Mouse (Mus musculus) hindbrain, embryonic 15.5 days (tissue): ENCODE results near the gene Smc2. TPM values are rescaled to one million over a fixed set of nuclear protein-coding genes. Genes with fewer than 3 reads are reported as not detected.
"Not testable (repeated sequence)": the region's sequence is repeated elsewhere in the genome, so short reads cannot be mapped to it uniquely, and the experiment has no call there.

Source experiments
- ATAC-seq: fragments of 200-750 bp; cut with Nextera tagmentation; 2 replicates; pipeline ENCODE4 v1.8.0; 2017; ENCODE audit warnings: low read depth, moderate number of reproducible peaks, moderate TSS enrichment; ENCODE audit not compliant: low FRiP score
- H3K27ac ChIP-seq: fragments of 300-500 bp; sonication (generic); replicated peaks from 2 replicates; pipeline ENCODE4 v1.5.1; 2015; ENCODE audit warnings: mild to moderate bottlenecking, inconsistent platforms
- H3K27me3 ChIP-seq: fragments of 300-500 bp; sonication (generic); 2 replicates; pipeline ENCODE4 v1.6.1; 2015; ENCODE audit warnings: control low read depth, inconsistent platforms
- H3K36me3 ChIP-seq: fragments of 300-500 bp; sonication (generic); 2 replicates; pipeline ENCODE4 v1.6.1; 2015; ENCODE audit warnings: control low read depth, inconsistent platforms
- H3K4me1 ChIP-seq: fragments of 300-500 bp; sonication (generic); replicated peaks from 2 replicates; pipeline ENCODE4 v1.6.1; 2015; ENCODE audit warnings: control low read depth, inconsistent platforms
- H3K4me2 ChIP-seq: fragments of 300-500 bp; sonication (generic); 2 replicates; pipeline ENCODE4 v1.6.1; 2015; ENCODE audit warnings: moderate library complexity, mild to moderate bottlenecking, inconsistent platforms
- H3K4me3 ChIP-seq: fragments of 300-500 bp; sonication (generic); 2 replicates; pipeline ENCODE4 v1.5.1; 2015; ENCODE audit warnings: mild to moderate bottlenecking, inconsistent platforms
- H3K9ac ChIP-seq: fragments of 300-500 bp; sonication (generic); 2 replicates; pipeline ENCODE4 v1.6.1; 2015; ENCODE audit warnings: inconsistent platforms
- H3K9me3 ChIP-seq: fragments of 300-500 bp; sonication (generic); 2 replicates; pipeline ENCODE4 v1.6.1; 2016; ENCODE audit warnings: control low read depth, inconsistent platforms
- WGBS: fragments of 180-500 bp; shearing (Covaris S2); methylation state at CpG from one replicate; pipeline ENCODE4 v1.1.7; 2015; 5-methylcytosine and 5-hydroxymethylcytosine counted together
- polyA plus RNA-seq: library from polyadenylated mRNA; unstranded; fragments of >200 nt; fragmentation: Nextera tagmentation; extraction: Ambion mirVana; gene quantifications from 2 replicates; pipeline ENCODE4 v1.2.1, GENCODE M21; 2015

Gene Smc2
- polyA plus RNA-seq: 49.1 and 58.2 TPM in 2 replicates

DNA sequence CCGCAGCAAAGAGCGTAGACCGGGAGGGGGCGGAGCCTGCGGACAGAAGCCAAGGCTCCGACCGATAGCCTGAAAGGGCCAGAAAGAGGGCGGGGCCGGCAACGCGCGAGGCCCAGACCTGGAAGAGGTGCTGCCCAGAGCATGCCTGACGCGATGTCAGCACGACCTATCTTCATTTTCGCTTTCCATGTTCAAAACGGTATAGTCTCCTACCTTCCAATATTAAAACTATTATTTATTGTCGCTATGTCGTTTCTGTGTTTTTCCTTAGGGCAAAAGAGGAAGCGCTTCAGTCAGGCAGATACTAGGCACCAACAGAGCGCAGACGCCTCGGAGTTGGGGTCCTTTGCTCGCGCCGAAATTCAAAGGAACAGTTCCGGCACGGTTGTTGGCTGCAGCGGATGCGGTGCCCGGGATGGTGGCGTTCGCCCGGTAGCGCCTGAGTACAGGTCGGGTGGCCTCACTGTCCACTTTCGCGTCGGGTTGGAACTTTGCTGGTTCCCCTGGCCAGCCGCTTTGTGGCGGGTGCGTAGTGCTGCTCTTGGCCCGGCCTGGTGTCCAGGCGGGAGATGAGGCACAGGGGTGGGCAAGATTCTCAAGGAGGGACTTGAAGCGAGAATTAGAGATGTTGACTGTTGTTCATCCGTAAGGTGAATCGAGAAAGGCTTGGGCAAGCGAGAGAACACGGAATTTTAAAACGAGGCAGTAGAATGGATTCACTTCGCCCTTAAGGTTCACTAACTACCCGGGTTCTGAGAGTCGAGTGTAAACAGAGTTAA, at the start of gene Smc2:
Gene Smc2 (plus strand): TSS at position 358 of the 779 bp plus-strand sequence.
- peak within 1 kb of the TSS; percentile 60 for H3K9ac ChIP-seq
- peaks cover 5% of the 10 kb centered on the region for H3K4me1 ChIP-seq
- H3K4me2 ChIP-seq: peak within 1 kb of the TSS; percentile 86
- no peaks in the 10 kb centered on the region for H3K27me3 ChIP-seq
- H3K27ac ChIP-seq: peak within 1 kb of the TSS; percentile 89
- under 1% methylated on average over 53 of the region's 53 CpGs for WGBS
- no peaks in the 10 kb centered on the region for H3K9me3 ChIP-seq
- H3K4me3 ChIP-seq: peak within 1 kb of the TSS; percentile 83
- ATAC-seq: peak; percentile 99
- no peaks in the 10 kb centered on the region for H3K36me3 ChIP-seq

GRCm38 (mm10) chr4:52411587-52411986, 27.5 kb upstream of the Smc2 start:
- no peak for ATAC-seq
- Histone ChIP-seq H3K4me3 (no peak overlapping the region), H3K9me3 (no peaks in the 10 kb centered on the region), H3K27ac (no peak overlapping the region), H3K4me2 (no peak overlapping the region), H3K27me3 (no peaks in the 10 kb centered on the region), H3K4me1 (no peaks in the 10 kb centered on the region), H3K9ac (no peak overlapping the region), H3K36me3 (no peaks in the 10 kb centered on the region)
- WGBS: 80% methylated on average over 2 of the region's 2 CpGs

DNA sequence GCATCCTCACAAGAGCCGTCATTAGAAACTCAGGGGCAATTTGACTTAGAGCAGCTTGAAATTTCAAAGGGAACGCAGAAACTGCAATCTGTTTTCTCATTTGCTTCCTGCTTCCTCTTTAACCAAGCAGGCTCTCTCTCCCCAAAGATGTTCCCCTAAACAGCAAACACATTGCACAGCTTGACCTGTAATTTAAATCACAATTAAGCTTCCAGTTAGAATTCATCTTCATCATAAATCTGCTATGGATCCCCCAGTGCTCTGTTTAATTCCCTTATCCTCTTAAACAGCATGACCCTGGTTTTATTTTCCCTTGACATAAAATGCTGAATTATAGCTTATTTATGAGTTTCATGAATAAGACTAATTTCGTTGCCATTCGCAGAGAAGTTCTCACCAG, 15.4 kb upstream of the Smc2 start:
- ATAC-seq: no peak
- H3K36me3 ChIP-seq: no peaks in the 10 kb centered on the region

DNA sequence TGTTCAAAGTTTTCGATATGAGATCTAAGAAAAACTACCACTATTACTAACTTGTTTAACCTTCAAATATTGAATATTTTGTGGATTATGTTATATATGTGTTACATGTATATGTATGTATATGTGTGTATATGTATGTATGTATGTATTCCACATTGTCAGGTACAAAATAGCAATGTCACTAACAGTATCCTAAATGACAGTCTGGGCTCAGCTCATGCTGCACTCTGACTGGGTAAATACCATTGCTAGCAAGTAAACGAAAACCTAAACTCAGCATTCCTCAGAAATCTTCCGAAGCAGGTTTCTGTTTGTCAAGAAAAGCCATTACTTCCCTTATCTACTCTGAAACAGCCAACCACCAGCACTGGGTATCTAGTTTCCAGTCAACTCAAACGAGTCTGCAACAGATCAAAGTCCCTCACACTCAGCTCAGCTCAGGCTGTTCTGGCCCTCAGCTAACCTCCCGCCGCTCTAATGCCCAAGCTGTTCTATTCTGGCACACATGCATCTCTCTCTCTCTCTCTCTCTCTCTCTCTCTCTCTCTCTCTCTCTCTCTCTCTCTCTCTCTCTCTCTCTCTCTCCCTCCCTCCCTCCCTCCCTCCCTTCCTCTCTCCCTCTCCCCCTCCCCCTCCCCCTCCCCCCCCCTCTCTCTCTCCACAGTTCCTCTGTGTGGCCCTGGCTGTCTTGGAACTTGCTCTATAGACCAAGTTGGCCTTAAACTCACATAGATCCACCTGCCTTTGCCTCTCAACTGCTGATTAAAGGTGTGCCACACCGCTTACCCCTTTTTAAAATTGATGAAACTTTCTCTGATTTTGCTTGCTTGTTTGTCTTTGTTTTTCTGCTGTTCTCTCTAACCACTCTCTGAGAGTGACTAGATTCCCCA, 9.5 kb upstream of the Smc2 start:
- Histone ChIP-seq H3K9ac (no peak overlapping the region), H3K36me3 (no peaks in the 10 kb centered on the region), H3K4me1 (no peaks in the 10 kb centered on the region), H3K27me3 (no peaks in the 10 kb centered on the region), H3K4me3 (no peak overlapping the region), H3K9me3 (no peaks in the 10 kb centered on the region), H3K27ac (no peak overlapping the region), H3K4me2 (no peak overlapping the region)
- 66% methylated on average over 7 of the region's 7 CpGs for WGBS
- ATAC-seq: no peak

More for the DNA sequence above, 15.4 kb upstream of the Smc2 start:
- Histone ChIP-seq H3K27me3 (no peaks in the 10 kb centered on the region), H3K4me1 (no peaks in the 10 kb centered on the region), H3K9me3 (no peaks in the 10 kb centered on the region), H3K27ac (no peak overlapping the region), H3K4me3 (no peak overlapping the region), H3K4me2 (no peak overlapping the region), H3K9ac (no peak overlapping the region)
- 56% methylated on average over 4 of the region's 4 CpGs for WGBS

- H3K4me2 ChIP-seq, H3K9me3 ChIP-seq, ATAC-seq, H3K9ac ChIP-seq, H3K36me3 ChIP-seq, H3K4me3 ChIP-seq, H3K27ac ChIP-seq, H3K4me1 ChIP-seq, H3K27me3 ChIP-seq: not testable (repeated sequence)
- WGBS: 99% methylated on average over 2 of the region's 2 CpGs
Measured at GRCm38 (mm10) chr4:52435551-52435950, 3.5 kb upstream of the Smc2 start.

- WGBS: under 1% methylated on average over 20 of the region's 20 CpGs
- H3K4me1 ChIP-seq: peaks cover 5% of the 10 kb centered on the region
- no peaks in the 10 kb centered on the region for H3K27me3 ChIP-seq
- peak overlapping the region; percentile 86 for H3K4me2 ChIP-seq
- peak overlapping the region; percentile 89 for H3K27ac ChIP-seq
- H3K4me3 ChIP-seq: peak overlapping the region; percentile 83
- H3K9me3 ChIP-seq: no peaks in the 10 kb centered on the region
- peak; percentile 87 for ATAC-seq
- no peaks in the 10 kb centered on the region for H3K36me3 ChIP-seq
- H3K9ac ChIP-seq: peak overlapping the region; percentile 60
Measured at GRCm38 (mm10) chr4:52438371-52438885, 615 bp upstream of the Smc2 start.

GRCm38 (mm10) chr4:52459726-52460125, 20.7 kb downstream of the Smc2 start:
- Histone ChIP-seq H3K9ac (no peak overlapping the region), H3K27me3 (no peaks in the 10 kb centered on the region), H3K36me3 (peaks cover 17% of the 10 kb centered on the region; the same call in 1 of the 2 replicates), H3K4me3 (no peak overlapping the region), H3K4me1 (no peaks in the 10 kb centered on the region), H3K9me3 (no peaks in the 10 kb centered on the region), H3K27ac (no peak overlapping the region), H3K4me2 (no peak overlapping the region)
- ATAC-seq: no peak
- 97% methylated on average over 1 of the region's 1 CpGs for WGBS

DNA sequence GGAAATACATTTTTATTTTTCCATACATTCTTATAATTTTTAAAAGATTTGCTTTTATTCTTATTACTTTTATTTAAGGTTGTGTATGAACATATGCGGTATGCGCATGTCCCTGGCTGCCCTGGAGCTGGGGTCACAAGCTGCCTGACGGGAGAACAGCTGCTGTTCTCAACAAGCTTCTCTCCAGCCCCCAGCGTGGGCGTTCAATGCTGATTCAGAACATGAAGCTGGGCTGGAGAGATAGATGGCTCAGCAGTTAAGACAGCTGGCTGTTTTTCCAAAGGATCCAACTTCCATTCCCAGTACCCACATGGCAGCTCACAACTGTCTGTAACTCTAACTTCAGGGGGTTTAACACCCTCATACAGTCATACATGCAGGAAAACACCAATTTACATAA, 22.3 kb downstream of the Smc2 start:
- Histone ChIP-seq H3K27ac (no peak overlapping the region), H3K4me2 (no peak overlapping the region), H3K9me3 (no peaks in the 10 kb centered on the region), H3K4me3 (no peak overlapping the region), H3K4me1 (no peaks in the 10 kb centered on the region), H3K9ac (no peak overlapping the region), H3K36me3 (peaks cover 17% of the 10 kb centered on the region; the same call in 1 of the 2 replicates), H3K27me3 (no peaks in the 10 kb centered on the region)
- 84% methylated on average over 5 of the region's 5 CpGs for WGBS
- no peak for ATAC-seq

- H3K27me3 ChIP-seq: no peaks in the 10 kb centered on the region
- no peaks in the 10 kb centered on the region for H3K36me3 ChIP-seq
- H3K4me1 ChIP-seq: no peaks in the 10 kb centered on the region
- 93% methylated on average over 3 of the region's 3 CpGs for WGBS
- no peak for ATAC-seq
- no peak overlapping the region for H3K9ac ChIP-seq
- H3K27ac ChIP-seq: no peak overlapping the region
- no peak overlapping the region for H3K4me2 ChIP-seq
- H3K4me3 ChIP-seq: no peak overlapping the region
- H3K9me3 ChIP-seq: no peaks in the 10 kb centered on the region
Measured at GRCm38 (mm10) chr4:52473431-52473830, 34.4 kb downstream of the Smc2 start.

DNA sequence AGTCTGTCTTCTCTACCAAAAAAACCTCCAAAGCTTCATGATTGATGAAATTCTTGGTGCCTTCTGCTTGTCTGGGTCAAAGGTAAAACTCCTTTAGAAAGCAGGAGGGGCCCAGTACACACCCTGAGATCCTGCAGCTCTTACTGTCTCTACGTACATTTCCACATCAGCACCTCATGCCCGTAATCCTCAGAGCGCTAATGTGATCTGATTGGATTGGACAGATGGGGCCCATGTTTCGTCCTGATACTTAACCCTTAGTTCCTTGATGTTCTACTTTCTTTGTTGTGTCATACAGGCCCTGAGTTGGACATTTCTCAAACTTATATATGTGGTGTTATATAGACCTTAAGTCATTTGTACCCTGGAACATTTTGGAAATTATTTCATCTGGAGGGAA, 48.4 kb downstream of the Smc2 start:
- Histone ChIP-seq H3K9ac (no peak overlapping the region), H3K27ac (no peak overlapping the region), H3K27me3 (no peaks in the 10 kb centered on the region), H3K36me3 (no peaks in the 10 kb centered on the region), H3K9me3 (no peaks in the 10 kb centered on the region), H3K4me3 (no peak overlapping the region), H3K4me1 (no peaks in the 10 kb centered on the region), H3K4me2 (no peak overlapping the region)
- WGBS: 82% methylated on average over 4 of the region's 4 CpGs
- ATAC-seq: no peak

DNA sequence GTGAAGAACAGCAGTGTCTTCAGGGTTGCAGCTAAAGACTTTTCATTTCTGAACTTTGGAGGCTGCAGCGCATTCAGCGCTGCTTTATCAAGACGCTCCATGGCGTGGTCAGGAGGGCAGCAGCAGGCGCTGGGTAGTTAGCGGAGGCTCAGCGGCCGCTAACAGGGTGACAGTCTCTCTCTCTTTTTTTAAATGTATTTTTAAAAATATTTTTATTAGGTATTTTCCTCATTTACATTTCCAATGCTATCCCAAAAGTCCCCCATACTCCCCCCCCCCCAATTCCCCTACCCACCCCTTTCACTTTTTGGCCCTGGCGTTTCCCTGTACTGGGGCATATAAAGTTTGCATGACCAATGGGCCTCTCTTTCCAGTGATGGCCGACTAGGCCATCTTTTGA, 58.1 kb downstream of the Smc2 start, which contains the start of gene Vma21-ps:
Gene Vma21-ps (minus strand): TSS at position 101 of the 400 bp plus-strand sequence.
- H3K27ac ChIP-seq, H3K4me1 ChIP-seq, H3K9me3 ChIP-seq, H3K4me2 ChIP-seq, H3K27me3 ChIP-seq, H3K9ac ChIP-seq, ATAC-seq, H3K36me3 ChIP-seq, H3K4me3 ChIP-seq: not testable (repeated sequence)
- 95% methylated on average over 10 of the region's 10 CpGs for WGBS

DNA sequence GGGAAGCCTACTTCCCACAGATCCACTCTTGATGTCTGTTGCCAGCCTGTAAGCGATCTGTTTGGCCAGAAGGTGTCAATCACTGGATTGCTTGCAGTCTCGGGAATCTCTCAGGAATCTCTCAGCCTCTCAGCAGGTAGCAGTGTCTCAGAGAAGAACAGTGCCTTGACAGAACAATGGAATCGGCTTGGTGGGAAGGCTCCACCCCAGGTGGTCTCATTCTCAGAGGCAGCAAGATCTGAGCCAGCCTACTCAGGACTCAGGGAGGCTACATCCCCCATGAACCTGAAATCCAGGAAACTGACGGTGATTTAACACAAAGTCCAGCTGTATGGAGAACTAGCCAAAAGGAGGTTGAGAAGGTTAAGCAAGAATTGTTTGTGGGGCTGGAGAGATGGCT, 78.5 kb downstream of the Smc2 start:
- no peaks in the 10 kb centered on the region for H3K9me3 ChIP-seq
- no peaks in the 10 kb centered on the region for H3K36me3 ChIP-seq
- no peak for ATAC-seq
- no peak overlapping the region for H3K9ac ChIP-seq
- WGBS: 19% methylated on average over 4 of the region's 4 CpGs
- H3K27ac ChIP-seq: no peak overlapping the region
- H3K4me3 ChIP-seq: no peak overlapping the region
- H3K27me3 ChIP-seq: no peaks in the 10 kb centered on the region
- H3K4me2 ChIP-seq: no peak overlapping the region
- no peaks in the 10 kb centered on the region for H3K4me1 ChIP-seq
